Mouse (Mus musculus): Measurements from ENCODE around the gene B4galnt3.

GRCm38 (mm10) chr6:120255144-120255543, 39.2 kb downstream of the B4galnt3 start:
- TF ChIP-seq CTCF (IDR thresholded peaks at IDR 0.05; ENCODE audit: low read depth) (no peak), EP300 (IDR thresholded peaks at IDR 0.05; ENCODE audit: low read depth) (no peak)
